Mouse (Mus musculus) kidney, embryonic 15.5 days (tissue): Measurements from ENCODE around the gene Ampd3. TPM values are rescaled to one million over a fixed set of nuclear protein-coding genes. Genes with fewer than 3 reads are reported as not detected.
A peak's percentile ranks its signal among the peaks of the same experiment; 100 is the strongest.

Experiments
- ATAC-seq: fragments of 200-750 bp; cut with Nextera tagmentation; replicated peaks from 2 replicates; pipeline ENCODE4 v1.8.0; 2017; ENCODE audit warnings: moderate TSS enrichment; ENCODE audit not compliant: low FRiP score
- H3K27ac ChIP-seq: fragments of 300-500 bp; sonication (generic); 2 replicates; pipeline ENCODE4 v1.5.1; 2015; ENCODE audit warnings: mild to moderate bottlenecking, inconsistent platforms
- H3K27me3 ChIP-seq: fragments of 300-500 bp; sonication (generic); 2 replicates; pipeline ENCODE4 v1.6.1; 2015; ENCODE audit warnings: inconsistent platforms
- H3K36me3 ChIP-seq: fragments of 300-500 bp; sonication (generic); 2 replicates; pipeline ENCODE4 v1.6.1; 2015; ENCODE audit warnings: inconsistent platforms
- H3K4me1 ChIP-seq: fragments of 300-500 bp; sonication (generic); 2 replicates; pipeline ENCODE4 v1.6.1; 2015; ENCODE audit warnings: inconsistent platforms
- H3K4me2 ChIP-seq: fragments of 300-500 bp; sonication (generic); 2 replicates; pipeline ENCODE4 v1.6.1; 2015; ENCODE audit warnings: moderate library complexity, mild to moderate bottlenecking, inconsistent platforms
- H3K4me3 ChIP-seq: fragments of 300-500 bp; sonication (generic); replicated peaks from 2 replicates; pipeline ENCODE4 v1.5.1; 2015; ENCODE audit warnings: mild to moderate bottlenecking, inconsistent platforms
- H3K9ac ChIP-seq: fragments of 300-500 bp; sonication (generic); 2 replicates; pipeline ENCODE4 v1.6.1; 2015; ENCODE audit warnings: mild to moderate bottlenecking, inconsistent platforms
- H3K9me3 ChIP-seq: fragments of 300-500 bp; sonication (generic); replicated peaks from 2 replicates; pipeline ENCODE4 v1.6.1; 2016; ENCODE audit warnings: inconsistent platforms
- WGBS: fragments of 180-500 bp; shearing (Covaris S2); methylation state at CpG from one replicate; pipeline ENCODE4 v1.1.7; 2015; ENCODE audit warnings: mixed read lengths; 5-methylcytosine and 5-hydroxymethylcytosine counted together
- polyA plus RNA-seq: library from polyadenylated mRNA; unstranded; fragments of >200 nt; fragmentation: Nextera tagmentation; extraction: Ambion mirVana; gene quantifications from 2 replicates; pipeline ENCODE4 v1.2.1, GENCODE M21; 2015

Ampd3 gene
- polyA plus RNA-seq, 1 experiment from 2014 or later = 9.8 TPM

DNA sequence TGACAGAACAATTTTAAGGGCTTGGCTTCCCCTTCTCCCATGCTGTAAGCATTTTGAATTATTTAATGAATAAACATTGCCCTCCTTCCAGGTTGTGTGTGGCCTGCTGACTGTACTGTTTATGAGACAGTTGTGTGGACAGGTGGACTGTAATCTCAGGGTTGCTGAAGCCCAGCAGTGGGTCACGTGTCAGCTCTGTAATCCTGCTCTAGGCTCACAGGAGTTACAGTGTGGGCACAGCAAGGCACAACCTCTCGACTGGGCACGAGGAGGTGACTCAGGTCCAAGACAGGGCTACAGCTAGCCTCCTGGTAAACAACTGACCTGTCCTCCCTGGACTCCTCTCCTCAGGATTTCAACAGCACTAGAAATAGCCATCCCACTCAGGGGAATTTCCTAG is 4.3 kb downstream of the Ampd3 start:
- no peak for ATAC-seq

DNA sequence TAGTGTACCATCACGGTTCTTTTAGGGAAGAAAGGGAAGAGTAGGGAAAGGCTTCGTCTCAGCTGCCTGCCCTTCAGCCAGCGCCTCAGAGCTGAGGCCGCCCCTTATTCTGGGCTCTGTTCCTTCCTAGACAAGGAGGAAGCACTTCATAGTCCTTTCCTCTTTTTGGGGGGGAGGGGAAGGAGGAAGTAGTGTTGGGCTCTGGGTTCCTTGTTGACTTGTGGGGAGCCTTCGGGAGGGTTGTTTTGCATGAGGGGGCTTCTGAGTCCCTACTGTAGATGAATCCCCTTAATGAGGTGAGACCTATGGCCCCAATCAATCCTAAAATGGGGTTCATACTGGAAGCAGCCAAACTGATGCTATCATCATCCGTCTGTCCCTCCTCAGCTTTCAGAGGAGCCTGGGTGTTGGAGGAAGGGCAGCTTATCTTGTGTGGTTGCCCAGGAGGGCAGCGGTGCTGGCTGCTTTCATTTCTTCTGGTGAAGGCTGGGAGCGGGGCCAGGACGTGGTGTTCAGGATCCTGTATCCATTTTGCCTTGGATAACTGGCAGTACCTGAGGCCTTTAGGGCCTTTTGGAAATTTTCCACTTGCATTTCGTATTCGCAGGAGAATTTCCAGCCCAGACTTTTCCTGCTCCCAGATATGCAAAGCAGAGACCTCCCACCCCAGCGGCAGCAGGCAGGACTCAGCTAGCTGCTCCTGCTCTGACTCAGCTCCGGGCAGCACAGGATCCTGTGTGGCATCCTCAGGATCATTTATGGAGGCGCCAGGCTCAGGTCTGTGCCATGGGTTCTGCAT is 5.4 kb downstream of the Ampd3 start:
- H3K4me3 ChIP-seq = no peak overlapping the region; the same call in 1 of the 2 replicates
- no peaks in the 10 kb centered on the region for H3K36me3 ChIP-seq
- H3K27ac ChIP-seq = peak overlapping the region; percentile 77
- no peak for ATAC-seq
- WGBS = 33% methylated on average over 14 of the region's 14 CpGs
- H3K9ac ChIP-seq = no peak overlapping the region
- H3K4me2 ChIP-seq = peak overlapping the region; percentile 24
- H3K4me1 ChIP-seq = peaks cover 48% of the 10 kb centered on the region
- H3K9me3 ChIP-seq = no peaks in the 10 kb centered on the region
- peaks cover 7% of the 10 kb centered on the region for H3K27me3 ChIP-seq

More for the DNA sequence above, 4.3 kb downstream of the Ampd3 start:
- Histone ChIP-seq H3K4me1 (peaks cover 54% of the 10 kb centered on the region), H3K36me3 (no peaks in the 10 kb centered on the region), H3K9ac (no peak overlapping the region), H3K27me3 (peaks cover 11% of the 10 kb centered on the region), H3K4me3 (no peak overlapping the region), H3K4me2 (no peak overlapping the region), H3K27ac (peak overlapping the region; percentile 77), H3K9me3 (no peaks in the 10 kb centered on the region)
- 87% methylated on average over 3 of the region's 3 CpGs for WGBS

GRCm38 (mm10) chr7:110774077-110774476 is 6.1 kb downstream of the Ampd3 start:
- Histone ChIP-seq H3K27me3 (peaks cover 7% of the 10 kb centered on the region), H3K9ac (no peak overlapping the region), H3K36me3 (no peaks in the 10 kb centered on the region), H3K4me1 (peaks cover 41% of the 10 kb centered on the region), H3K9me3 (no peaks in the 10 kb centered on the region), H3K4me2 (peak overlapping the region; percentile 24), H3K27ac (peak overlapping the region; percentile 77), H3K4me3 (no peak overlapping the region; the same call in 1 of the 2 replicates)
- WGBS = 61% methylated on average over 1 of the region's 1 CpGs
- ATAC-seq = no peak

DNA sequence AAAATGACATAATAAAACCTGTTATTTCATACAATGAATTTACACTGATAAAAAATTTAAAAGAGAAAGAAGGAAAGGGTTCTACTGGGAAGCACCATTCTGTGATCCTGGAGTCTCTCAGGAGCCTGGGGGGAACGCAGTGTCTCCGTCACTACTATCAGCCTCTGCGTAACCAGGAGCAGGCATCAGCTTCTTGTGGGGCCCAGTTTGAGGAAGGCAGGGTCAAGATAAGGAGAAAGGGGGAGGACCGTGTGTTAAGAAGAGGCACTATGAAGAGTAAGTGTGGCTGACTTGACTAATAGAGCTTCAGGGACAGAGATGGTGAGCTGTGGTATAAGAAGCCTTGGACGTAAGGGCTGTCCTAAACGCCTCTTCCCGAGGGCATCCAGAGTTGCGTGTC is 6.7 kb downstream of the Ampd3 start:
- Histone ChIP-seq H3K27ac (peak overlapping the region; percentile 18; the same call in 1 of the 2 replicates), H3K4me1 (peaks cover 35% of the 10 kb centered on the region), H3K9me3 (no peaks in the 10 kb centered on the region), H3K4me2 (no peak overlapping the region), H3K36me3 (no peaks in the 10 kb centered on the region), H3K27me3 (0 out of 2 replicates have a peak, but pooled peaks cover 1% of the 10 kb centered on the region), H3K4me3 (no peak overlapping the region), H3K9ac (no peak overlapping the region)
- ATAC-seq = peak; percentile 70
- WGBS = 81% methylated on average over 8 of the region's 8 CpGs

GRCm38 (mm10) chr7:110777146-110778001 is 9.4 kb downstream of the Ampd3 start:
- H3K27ac ChIP-seq = no peak overlapping the region
- no peaks in the 10 kb centered on the region for H3K27me3 ChIP-seq
- H3K9ac ChIP-seq = no peak overlapping the region
- no peaks in the 10 kb centered on the region for H3K36me3 ChIP-seq
- no peaks in the 10 kb centered on the region for H3K9me3 ChIP-seq
- 78% methylated on average over 18 of the region's 18 CpGs for WGBS
- no peak overlapping the region for H3K4me3 ChIP-seq
- ATAC-seq = no peak
- peaks cover 48% of the 10 kb centered on the region for H3K4me1 ChIP-seq
- H3K4me2 ChIP-seq = no peak overlapping the region

GRCm38 (mm10) chr7:110778933-110779332 is 10.9 kb downstream of the Ampd3 start:
- H3K27me3 ChIP-seq = no peaks in the 10 kb centered on the region
- no peaks in the 10 kb centered on the region for H3K9me3 ChIP-seq
- no peak overlapping the region for H3K9ac ChIP-seq
- no peak overlapping the region for H3K4me2 ChIP-seq
- H3K4me3 ChIP-seq = no peak overlapping the region
- 92% methylated on average over 7 of the region's 7 CpGs for WGBS
- no peaks in the 10 kb centered on the region for H3K36me3 ChIP-seq
- peaks cover 45% of the 10 kb centered on the region for H3K4me1 ChIP-seq
- no peak for ATAC-seq
- no peak overlapping the region for H3K27ac ChIP-seq

DNA sequence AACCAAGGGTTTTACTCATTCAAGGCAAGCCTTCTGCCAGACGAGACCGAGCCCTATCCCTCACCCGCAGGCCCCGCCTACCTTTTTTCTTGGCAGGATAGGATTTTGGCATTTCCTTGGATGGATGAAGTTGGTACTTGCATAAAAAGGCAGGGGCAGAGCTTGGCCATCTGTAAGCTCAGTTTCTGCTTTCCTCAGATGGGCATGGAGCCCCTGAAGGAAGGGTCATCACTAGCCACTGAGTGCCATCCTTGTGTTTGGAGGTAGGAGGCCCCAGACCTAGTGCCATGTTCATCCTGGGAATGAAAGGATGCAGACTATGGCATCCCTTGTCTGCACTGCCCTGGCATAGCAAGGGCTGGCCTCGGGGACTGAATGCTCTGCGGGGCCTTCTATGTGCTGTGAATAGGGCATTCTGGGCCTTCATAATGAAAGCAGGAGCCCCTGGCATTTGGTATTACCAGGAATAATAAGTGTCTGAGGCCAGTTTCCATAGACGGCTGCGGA is 11.7 kb downstream of the Ampd3 start:
- peaks cover 43% of the 10 kb centered on the region for H3K4me1 ChIP-seq
- no peak overlapping the region for H3K4me2 ChIP-seq
- no peaks in the 10 kb centered on the region for H3K9me3 ChIP-seq
- no peak overlapping the region for H3K27ac ChIP-seq
- H3K4me3 ChIP-seq = no peak overlapping the region
- no peaks in the 10 kb centered on the region for H3K27me3 ChIP-seq
- no peak overlapping the region for H3K9ac ChIP-seq
- 90% methylated on average over 8 of the region's 8 CpGs for WGBS
- no peak for ATAC-seq
- H3K36me3 ChIP-seq = no peaks in the 10 kb centered on the region

GRCm38 (mm10) chr7:110780520-110780919 is 12.5 kb downstream of the Ampd3 start:
- Histone ChIP-seq H3K4me1 (peaks cover 50% of the 10 kb centered on the region), H3K4me2 (no peak overlapping the region), H3K36me3 (no peaks in the 10 kb centered on the region), H3K27ac (no peak overlapping the region), H3K9me3 (no peaks in the 10 kb centered on the region), H3K4me3 (no peak overlapping the region), H3K27me3 (no peaks in the 10 kb centered on the region), H3K9ac (no peak overlapping the region)
- no peak for ATAC-seq
- WGBS = 57% methylated on average over 4 of the region's 4 CpGs

GRCm38 (mm10) chr7:110781231-110781711 is 13.3 kb downstream of the Ampd3 start:
- Histone ChIP-seq H3K4me2 (no peak overlapping the region), H3K4me3 (no peak overlapping the region), H3K9me3 (no peaks in the 10 kb centered on the region), H3K36me3 (no peaks in the 10 kb centered on the region), H3K27me3 (no peaks in the 10 kb centered on the region), H3K27ac (0 out of 2 replicates have a peak overlapping the region, but pooled peaks have one; percentile 23), H3K4me1 (peaks cover 57% of the 10 kb centered on the region), H3K9ac (no peak overlapping the region)
- no peak for ATAC-seq
- WGBS = 61% methylated on average over 2 of the region's 2 CpGs

DNA sequence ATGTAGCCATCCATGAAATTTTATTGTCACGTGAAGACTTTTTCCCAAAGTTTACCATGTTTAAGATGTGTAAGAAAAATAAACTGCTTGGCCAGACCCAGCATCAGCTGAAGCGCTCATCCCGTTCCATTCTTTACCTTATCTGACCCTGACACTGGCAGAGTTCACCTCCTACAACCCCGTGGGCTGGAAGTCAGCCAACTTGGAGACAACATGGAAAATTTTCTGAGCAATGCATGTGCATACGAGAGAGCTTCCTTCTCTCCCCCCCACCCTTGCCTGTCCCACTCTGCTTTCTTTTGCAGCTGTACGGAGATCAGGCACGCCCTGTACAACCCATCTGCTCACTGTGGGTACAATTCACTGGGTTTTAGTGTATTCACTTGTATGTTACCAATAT is 14.1 kb downstream of the Ampd3 start:
- no peak for ATAC-seq
- peak overlapping the region; percentile 16; the same call in 1 of the 2 replicates for H3K27ac ChIP-seq
- H3K36me3 ChIP-seq = no peaks in the 10 kb centered on the region
- H3K27me3 ChIP-seq = no peaks in the 10 kb centered on the region
- H3K9ac ChIP-seq = no peak overlapping the region
- WGBS = 39% methylated on average over 7 of the region's 7 CpGs
- peaks cover 60% of the 10 kb centered on the region for H3K4me1 ChIP-seq
- no peak overlapping the region for H3K4me2 ChIP-seq
- no peak overlapping the region for H3K4me3 ChIP-seq
- no peaks in the 10 kb centered on the region for H3K9me3 ChIP-seq

DNA sequence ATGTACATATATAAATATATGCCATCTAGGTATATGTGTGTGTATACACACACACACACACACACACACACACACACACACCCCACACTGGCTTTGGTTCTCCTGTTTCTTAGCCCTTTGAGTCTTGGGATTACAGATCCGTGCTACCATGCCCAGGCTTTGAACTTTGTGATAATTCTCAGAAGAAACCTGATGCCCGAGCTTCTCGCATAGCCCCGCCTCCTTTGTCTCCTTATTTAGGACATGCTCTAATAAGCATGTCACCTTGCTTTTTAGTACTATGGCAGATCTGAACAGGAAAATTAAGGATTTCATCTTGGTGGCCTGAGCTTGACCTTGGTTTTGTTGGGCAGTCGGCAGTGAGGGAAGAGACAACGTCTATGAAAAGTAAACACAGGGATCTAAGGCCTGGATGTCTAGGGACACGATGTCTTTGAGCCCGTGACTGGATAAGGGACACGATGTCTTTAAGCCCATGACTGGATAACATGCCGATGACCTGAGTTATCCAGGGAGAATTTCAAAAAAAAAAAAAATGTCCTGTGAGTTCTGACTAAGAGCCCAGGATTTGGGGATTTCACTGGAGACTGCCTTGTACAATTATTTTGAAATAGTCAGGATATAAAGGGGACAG is 15.0 kb downstream of the Ampd3 start:
- WGBS = 29% methylated on average over 10 of the region's 10 CpGs
- Histone ChIP-seq H3K4me2 (no peak overlapping the region), H3K27me3 (no peaks in the 10 kb centered on the region), H3K9ac (no peak overlapping the region), H3K9me3 (no peaks in the 10 kb centered on the region), H3K4me3 (no peak overlapping the region), H3K4me1 (peaks cover 62% of the 10 kb centered on the region), H3K36me3 (no peaks in the 10 kb centered on the region), H3K27ac (peak overlapping the region; percentile 34; the same call in 1 of the 2 replicates)
- no peak for ATAC-seq
